Mouse (Mus musculus): Measurements from ENCODE around the gene Socs7. TPM values are rescaled to one million over a fixed set of nuclear protein-coding genes. Genes with fewer than 3 reads are reported as not detected.

Gene Socs7
- polyA plus RNA-seq, 1 experiment, result 6.3 TPM

Other genes with a start within 250 kb of the Socs7 start
- 0.75 and 1.1 TPM in 2 replicates for gene Tbx21, start 247.2 kb upstream of the Socs7 start, polyA plus RNA-seq (2012; ENCODE audit: insufficient read depth, insufficient read length, missing spikeins)
- gene Tbkbp1, start 211.1 kb upstream of the Socs7 start, polyA plus RNA-seq (2012; ENCODE audit: insufficient read depth, insufficient read length, missing spikeins), result 27.4 and 29.8 TPM in 2 replicates
- gene Kpnb1, start 174.7 kb upstream of the Socs7 start, polyA plus RNA-seq (2012; ENCODE audit: insufficient read depth, insufficient read length, missing spikeins), result 40.7 and 57.4 TPM in 2 replicates
- 28.5 and 33.2 TPM in 2 replicates for gene Npepps, start 81.9 kb upstream of the Socs7 start, polyA plus RNA-seq (2012; ENCODE audit: insufficient read depth, insufficient read length, missing spikeins)
- 51.3 and 53.2 TPM in 2 replicates for gene Mrpl45, start 46.8 kb upstream of the Socs7 start, polyA plus RNA-seq (2012; ENCODE audit: insufficient read depth, insufficient read length, missing spikeins)
- not detected in 2 replicates for gene Gpr179, start 10.5 kb upstream of the Socs7 start, polyA plus RNA-seq (2012; ENCODE audit: insufficient read depth, insufficient read length, missing spikeins)
- 5.5 and 6.7 TPM in 2 replicates for gene Arhgap23, start 53.0 kb downstream of the Socs7 start, polyA plus RNA-seq (2012; ENCODE audit: insufficient read depth, insufficient read length, missing spikeins)
- gene 4933428G20Rik, start 137.8 kb downstream of the Socs7 start, polyA plus RNA-seq (2012; ENCODE audit: insufficient read depth, insufficient read length, missing spikeins), result not detected in 2 replicates
- 0.21 and 0.32 TPM in 2 replicates for gene Srcin1, start 213.6 kb downstream of the Socs7 start, polyA plus RNA-seq (2012; ENCODE audit: insufficient read depth, insufficient read length, missing spikeins)

Data from brown adipose tissue, adult 24 weeks (tissue).